Mouse (Mus musculus) embryo, embryonic 10.5 days (tissue): ENCODE results near the gene Kctd12.

ENCODE experiments used
- DNase-seq: peaks from one replicate; pipeline ENCODE4 v3.0.0-alpha.2; 2015; ENCODE audit warnings: low spot score

Kctd12 gene

DNA sequence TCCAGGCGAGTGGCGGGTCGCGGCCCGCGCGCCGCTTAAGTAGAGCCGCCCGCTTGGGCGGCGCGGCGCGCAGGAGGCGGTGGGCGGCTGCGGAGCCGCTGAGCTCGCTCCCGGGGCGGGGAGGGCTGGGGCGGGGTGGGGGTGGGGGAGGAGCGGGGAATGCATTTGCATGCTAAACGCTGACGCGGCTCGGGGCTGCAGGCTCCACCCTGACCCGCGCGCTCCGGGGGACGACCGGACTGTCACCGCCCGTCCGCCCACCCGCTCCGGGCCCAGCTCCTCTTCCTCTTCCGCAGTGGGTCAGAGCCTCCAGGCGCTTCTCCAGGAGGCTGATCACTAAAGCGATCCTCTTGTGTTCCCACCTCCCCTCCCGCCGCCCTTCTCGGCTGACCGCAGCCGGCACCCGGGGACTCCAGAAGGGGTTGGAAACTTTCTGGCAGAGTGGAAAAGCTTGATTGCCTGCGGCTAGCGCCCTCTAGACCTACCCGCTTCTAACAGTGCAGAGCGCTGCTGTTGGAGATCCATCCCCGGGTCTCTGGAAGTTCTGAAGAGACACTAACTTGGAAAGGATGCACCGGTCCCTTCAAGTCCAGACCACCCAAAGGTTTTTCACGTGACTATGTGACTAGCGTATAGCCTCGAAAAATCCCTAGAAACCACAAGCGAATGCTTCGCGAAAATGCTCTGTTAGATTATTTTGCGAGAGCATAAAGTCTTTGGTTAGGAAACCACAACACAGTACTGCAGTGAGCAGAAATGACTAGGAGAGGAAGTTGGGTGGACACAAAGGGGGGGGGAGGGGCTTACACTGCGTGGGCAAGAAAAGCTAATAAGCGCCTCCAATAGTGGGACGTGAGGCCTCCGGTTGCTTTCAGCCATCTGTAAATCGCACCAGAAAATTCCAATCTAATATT is at the start of gene Kctd12:
Kctd12 (minus strand) TSS at position 11 of the 914 bp plus-strand sequence.
- DNase-seq, result peak; percentile 87

DNA sequence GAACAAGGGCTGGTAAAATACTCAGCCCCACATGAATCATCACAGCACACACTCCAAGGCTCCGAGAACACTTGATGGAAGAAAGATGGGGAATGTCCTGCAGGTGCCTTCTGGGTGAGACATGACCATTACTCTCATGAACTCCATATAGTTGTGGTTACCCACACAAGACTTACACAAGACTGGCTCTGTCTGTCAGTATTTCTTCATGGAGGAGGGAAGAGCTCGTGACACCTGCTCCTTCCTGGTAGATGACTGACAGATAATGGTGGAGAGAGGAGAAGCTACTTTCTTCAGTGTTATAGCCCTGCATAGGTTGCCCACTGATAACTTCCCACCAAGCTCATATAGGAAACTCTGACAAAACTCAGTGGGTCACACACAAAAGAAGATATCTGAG is 46.8 kb upstream of the Kctd12 start:
- no peak for DNase-seq

DNA sequence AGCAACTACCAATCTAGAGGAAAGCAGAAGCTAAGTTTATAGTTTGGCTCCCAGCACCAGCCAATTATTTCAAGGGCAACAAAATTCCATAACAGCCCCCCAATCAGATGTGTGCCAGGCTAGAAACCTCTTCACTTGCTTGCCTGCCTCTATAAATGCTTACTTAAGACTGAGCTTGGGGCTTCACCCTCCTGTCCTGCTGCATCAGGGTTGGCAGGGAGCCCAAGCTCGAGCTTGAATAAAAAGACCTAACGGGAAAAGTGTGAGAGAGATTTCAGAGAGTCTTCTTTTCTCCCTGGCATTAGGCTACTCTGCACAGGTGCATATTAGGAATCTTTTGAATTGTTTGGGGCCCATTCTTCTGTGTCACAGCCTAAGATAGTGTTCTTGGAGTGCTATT is 37.6 kb upstream of the Kctd12 start:
- no peak for DNase-seq

DNA sequence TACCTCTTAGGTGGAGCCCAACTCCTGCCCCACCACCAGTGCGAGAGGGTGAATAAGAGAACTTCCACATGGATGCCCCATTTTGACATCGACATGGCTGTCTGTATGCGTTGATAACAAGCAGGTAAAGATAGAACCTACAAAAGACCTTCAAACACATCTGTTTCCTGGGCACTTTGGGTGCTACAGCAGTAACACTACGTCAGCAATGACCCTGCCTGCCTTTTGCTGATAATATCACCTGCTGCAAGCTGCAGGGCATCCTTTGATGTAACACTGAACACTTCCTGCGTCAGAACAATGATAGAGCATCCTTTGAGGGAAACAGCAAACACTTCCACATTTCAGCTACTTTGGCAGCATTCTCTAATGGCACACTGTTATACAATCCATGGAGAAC is 34.6 kb upstream of the Kctd12 start:
- no peak for DNase-seq

DNA sequence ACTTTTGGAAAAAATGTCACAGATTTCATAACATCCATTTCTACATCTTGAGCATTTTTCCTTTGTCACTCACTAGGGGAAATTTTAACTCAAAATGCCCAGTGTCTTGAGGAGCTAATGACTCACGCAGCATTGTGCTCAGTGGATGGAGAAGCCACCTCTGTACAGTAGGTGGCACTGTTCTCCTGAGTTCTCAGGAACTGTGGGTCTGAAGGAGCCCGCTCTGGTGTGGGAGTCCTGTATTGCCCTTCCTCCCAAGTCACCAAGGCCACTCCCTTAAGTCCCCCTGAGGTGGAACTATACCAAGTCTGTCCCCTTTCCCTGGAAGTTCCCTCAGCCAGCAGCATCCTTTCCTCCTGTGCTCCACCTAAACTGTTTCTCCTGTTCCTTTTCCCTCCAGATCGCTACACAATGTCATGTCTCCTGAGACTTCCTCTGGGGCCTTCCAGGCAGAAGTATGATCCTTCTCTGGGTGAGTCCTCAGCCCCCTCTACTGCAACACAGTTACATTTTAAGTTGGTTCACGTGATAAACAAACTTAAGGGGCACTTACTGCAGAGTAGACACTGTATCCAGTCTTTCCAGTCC is 30.2 kb upstream of the Kctd12 start:
- peak; percentile 89 for DNase-seq

DNA sequence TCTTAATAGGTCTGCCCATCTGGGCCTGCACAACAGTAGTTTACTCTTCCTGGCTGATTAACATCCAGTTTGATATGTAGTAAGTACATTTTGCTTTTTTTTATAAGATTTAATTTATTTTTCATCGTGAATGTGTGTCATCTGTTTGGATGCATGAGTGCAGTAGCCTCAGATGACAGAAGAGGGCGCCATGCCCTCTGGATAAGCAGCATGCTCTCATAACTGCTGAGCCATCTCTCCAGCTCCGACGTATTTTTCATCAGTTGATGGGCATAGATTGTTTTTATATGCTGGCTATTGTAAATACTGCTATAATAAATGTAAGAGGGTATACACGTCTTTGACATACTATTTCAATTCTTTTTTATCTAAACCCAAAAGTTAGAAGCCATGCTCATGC is 29.3 kb upstream of the Kctd12 start:
- peak; percentile 70 for DNase-seq

DNA sequence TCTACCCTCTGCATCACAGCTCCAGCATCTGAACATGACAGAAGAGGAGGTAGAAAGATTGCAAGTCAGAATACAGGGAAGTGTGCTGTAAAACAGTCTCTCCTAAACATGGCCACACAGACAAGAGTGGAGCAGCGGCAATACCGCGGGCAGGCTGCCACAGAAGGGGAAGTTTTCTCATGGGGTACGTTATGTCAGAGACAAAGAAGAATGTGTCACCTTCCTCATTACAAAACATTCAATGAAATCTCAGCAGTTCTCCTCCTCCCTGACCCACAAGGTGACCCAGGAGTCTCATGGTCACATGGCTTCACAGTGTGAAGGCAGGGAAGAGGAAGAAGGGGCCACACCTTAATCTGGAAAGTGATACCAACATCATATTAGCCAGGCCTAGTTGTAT is 25.3 kb upstream of the Kctd12 start:
- DNase-seq, result no peak

DNA sequence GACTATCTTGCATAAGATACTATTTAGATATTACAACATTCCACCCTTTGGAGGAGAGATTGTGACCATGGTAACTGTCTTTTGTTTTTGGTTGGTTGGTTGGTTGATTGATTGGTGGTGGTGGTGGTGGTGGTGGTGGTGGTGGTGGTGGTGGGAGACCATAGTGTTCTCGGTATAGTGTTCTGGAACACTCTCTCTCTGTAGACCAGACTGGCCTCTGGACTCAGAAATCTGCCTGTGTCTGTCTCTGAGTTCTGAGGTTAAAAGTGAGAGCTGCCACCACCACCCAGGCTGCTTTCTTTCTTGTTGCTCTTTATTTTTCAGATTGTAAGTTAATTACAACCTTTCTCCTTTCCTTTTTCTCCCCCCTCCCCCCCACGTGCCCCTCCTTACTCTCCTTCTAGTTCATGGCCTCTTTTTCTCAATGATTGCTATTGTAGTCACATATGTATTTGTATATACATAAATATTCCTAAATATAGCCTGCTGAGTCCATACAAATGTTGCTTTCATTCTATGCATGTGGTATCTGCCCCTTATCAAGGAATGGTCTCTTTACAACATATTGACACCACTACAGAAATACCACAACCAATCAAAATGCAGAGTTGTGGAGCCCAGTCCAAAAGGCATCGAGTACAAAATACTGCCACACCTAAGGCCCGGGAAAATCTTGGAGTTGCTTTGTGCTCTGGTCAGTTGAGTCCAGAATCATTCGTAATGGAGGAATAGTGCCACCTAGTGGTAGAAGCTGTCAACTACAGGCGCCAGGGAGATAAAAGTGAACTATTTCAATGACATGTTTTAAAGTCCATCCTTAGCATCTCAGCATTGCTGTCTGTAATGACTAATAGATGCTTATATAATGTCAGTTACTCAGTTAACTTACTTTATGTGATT is 12.5 kb upstream of the Kctd12 start:
- peak; percentile 96 for DNase-seq

DNA sequence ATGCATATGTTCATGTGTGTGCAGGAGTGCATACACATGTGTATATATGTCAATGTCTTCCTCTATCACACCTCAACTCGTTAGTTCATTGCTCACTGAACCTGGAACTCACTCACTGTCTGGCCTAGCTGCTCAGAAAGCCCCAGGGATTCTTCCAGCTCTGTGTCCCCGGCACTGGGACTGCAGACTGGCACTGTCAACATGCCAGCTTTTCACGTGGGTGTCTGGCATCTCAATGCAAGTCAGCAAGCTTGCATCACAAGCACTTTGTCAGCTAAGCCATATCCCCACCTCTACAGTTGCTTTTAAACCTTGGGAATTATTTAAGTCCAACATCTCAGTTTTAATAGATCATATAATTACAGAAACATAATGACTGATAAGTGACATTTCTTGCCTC is 8.3 kb upstream of the Kctd12 start:
- no peak for DNase-seq

DNA sequence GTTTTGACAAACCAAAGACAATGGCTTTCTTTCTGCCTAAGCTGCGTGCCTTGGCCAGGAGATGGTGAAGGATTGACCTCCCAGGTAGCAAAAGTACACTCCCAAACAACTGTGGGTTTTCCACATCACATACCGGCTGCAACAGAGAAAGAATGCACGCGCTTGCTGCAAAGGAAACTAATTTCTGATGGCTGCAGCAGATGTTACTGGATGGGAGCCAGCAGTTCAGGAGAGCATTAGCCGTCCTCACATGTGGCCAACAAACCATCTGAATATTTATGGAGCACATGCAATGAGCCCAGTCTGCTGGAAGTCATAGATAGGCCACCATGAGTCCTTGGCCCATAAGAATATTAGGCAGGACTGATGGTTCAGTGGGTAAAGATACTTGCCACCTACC is 7.4 kb upstream of the Kctd12 start:
- no peak for DNase-seq

DNA sequence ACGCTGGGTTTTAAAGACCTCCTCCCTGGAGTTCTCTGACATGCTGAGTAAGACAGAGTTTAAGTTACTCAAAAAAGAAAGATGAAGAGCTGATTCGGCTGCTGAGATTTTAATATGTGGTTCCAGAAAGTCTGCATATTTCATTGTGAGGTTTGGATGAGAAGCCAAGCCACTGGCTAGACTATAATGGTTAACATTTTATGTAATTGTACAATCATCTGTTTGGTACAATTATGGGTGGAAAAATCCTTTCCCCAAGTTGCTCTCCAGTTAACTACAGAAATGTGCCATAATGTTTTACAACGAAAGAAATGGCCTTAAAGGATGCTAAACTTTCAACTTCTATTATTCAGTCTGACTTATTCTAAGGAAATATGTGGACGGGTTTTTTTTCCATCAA is 6.8 kb upstream of the Kctd12 start:
- DNase-seq, result no peak

DNA sequence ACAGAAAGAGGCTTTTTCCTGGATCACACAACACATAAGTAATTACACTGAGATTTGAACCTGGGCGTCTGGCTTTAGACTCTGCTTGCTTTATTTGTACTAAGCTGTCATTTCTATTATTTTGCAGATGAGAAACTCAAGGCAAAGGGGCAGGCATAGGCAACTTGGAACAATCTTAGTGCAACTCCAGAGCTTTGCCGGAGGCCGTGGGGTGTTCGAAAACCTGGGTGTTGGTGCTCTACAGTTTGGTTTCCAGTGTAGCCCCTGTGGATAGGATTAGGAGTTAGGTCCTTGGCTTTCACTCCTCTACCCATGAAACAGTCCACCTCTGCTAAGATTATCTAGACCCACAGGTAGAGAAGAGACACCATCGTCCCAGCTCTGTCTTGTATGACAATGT is 5.2 kb upstream of the Kctd12 start:
- DNase-seq, result no peak

DNA sequence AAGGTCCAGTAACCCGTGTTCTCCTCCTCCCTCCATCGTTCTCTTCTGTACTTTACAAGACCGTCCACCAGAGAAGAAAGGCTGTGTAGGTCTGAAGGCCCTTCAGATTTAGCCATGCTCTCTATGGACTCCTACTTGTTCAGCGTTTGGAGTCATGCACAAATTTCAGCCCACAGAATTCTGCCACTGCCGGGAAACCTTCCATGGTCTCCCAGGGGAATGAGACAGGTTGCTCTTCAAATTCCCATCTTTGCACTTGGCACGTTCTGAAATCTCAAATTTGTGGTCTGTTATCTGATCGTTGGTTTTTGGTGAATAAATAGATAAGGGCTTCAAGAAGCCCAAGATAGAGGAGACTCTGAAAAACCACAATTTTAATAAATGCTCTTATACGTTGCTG is 1.2 kb upstream of the Kctd12 start:
- DNase-seq, result no peak

DNA sequence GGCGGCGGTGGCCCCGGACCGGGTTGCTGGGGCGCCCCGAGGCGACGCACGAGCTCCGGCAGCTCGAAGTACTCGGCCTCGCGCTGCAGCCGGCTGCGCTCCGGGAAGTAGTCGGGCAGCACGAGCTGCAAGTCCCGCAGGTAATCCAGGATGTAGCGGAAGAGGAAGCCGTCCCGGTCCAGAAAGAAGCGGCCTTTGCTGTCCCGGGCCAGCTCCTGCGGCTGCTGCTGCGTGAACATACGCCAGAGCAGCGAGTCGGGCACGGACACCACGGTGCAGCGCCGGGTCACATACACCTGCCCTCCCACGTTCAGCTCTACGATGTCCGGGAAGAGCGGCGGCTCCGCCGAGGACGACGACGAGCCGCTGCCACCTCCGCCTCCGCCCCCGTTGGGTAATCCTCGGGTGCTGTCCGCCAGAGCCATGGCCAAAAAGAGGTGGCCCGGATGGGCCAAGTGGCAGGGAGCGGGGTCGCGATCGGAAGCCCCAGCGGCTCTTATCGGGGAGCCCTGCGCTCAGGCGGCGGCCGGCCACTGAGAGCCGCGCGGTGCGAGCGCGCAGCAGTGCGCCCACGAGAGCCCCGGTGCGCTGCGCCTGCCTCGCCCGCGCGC is 316 bp downstream of the Kctd12 start:
- peak; percentile 55 for DNase-seq

DNA sequence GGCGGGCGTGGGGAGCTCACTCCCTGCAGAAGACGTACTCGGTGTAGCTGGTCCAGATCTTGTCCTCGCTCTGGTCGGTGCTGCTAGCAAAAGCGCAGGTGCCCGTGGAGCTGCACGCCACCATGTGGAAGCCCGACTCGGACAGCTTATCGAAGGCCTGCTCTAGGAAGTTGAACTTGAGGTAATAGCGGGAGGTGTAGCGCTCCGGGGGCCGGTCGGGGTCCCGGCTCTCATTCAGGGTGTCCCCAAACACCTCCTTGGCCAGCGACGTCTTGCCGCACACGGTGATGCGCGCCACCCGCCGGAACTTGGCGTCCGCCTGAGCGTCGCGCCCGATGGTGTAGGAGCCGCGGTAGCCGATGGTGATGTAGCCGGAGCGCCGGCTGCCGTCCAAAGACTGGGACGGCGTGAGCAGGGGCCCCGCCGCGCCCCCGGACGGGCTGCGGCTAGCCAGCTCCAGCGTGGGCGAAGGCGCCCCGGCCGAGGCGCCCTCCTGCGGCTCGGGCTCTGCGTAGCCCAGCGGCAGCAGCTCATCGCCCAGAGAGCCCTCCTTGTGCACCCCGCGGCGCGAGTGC is 909 bp downstream of the Kctd12 start:
- DNase-seq, result peak; percentile 73

DNA sequence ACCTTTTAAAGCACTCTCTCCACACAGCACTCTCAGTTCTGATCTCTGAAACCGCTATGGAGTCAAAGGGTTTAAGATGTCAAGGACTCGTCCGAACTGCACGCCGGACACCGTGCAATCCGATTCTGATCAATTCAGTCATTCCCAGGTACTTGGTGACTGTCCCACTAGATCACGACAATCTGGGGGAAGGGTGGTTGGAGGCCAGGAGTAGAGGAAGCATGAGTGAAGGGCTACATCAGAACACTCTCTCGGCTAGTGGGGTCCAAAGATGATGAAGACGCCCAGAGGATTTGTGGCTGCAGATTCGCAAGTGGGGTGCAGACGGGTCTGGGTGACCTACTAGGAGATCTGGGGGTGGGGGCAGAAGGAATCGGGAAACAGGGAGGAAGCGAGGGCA is 1.5 kb downstream of the Kctd12 start:
- DNase-seq, result peak; percentile 25

DNA sequence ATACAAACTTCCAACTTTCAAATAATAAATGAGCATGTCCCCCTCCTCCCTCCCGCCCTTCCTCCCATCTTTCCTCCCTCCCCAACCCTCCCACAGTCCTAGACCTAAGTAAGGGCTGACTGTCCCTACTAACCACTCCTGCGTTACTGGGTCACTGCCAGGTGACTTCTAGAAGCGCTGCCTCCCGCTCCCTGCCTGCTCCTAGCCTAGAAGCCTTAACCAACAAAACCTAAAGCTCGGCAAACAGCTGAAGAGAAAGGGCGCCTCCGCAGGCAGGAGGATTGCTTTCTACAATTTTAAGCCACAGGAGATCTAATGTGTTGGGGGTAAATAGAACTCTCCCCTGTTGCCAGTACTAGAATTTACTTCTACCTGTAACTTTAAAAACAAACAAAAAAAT is 2.0 kb downstream of the Kctd12 start:
- DNase-seq, result peak; percentile 47

DNA sequence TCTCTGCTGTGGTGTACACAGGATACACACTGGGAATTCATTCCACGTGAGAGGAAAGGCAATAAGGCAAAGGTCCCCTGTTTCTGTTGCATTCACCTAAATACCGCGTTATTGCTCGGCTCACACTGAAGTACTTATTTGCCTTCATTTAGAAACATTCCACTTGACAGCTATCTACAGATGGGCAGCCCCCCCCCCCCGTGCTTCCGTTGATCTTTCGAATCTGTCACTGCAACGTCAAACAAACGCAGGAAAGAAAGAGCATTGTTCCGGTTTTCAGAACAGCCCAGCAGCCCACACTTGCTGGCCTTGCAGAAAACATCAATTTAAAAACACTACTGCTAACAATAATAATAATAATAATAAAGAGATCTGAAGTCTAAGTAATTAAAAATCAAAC is 2.6 kb downstream of the Kctd12 start:
- DNase-seq, result no peak

DNA sequence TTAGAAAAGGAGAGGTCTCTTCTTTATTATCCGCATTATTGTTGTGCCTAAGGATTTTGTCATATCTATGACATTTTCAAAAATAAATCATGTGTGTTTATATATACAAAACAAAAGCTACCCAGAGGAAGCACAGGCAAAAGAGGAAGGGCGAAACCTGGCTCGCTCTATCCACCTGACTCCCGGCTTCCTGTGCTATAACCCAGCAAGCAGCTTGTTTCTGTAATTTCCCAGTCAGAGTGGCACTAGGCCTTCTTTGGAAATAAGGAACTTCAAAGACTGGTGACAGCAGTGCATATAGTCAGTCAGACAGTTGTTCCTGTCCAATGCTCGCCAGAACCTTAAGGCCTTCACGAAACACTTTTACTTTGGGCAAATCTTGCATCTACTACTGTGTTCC is 6.6 kb downstream of the Kctd12 start:
- DNase-seq, result no peak

DNA sequence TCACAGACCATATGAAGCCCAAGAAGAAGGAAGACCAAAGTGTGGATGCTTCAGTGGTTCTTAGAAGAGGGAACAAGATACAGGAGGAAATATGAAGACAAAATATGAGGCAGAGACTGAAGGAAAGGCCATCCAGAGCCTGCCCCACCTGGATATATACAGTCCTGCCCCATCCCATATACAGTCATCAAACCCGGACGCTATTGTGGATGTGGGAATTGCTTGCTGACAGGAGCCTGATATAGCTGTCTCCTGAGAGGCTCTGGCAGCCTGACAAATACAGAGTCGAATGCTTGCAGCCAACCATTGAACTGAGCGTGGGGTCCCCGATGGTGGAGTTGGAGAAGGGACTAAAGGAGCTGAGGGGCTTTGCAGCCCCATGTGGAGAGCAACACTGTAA is 13.6 kb downstream of the Kctd12 start:
- DNase-seq, result no peak

DNA sequence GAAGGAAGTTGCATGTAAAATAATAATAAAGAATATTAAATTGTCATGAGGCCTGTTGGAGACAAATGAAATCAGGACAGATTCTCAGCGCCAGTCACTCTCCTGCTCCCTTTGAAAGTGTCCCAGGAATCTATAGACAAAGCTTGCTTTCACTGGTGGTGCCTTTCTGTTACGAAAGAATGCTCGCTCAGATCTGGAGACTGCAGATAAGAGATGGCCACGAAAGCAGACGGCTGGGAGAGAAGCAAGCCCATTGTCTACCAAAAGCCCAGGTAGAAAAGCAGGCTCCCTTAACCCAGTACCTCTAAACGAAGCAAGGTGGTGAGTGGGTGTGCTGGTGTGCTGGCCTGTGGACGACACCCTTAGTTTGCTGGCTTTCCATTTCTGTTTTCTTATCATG is 16.2 kb downstream of the Kctd12 start:
- no peak for DNase-seq

DNA sequence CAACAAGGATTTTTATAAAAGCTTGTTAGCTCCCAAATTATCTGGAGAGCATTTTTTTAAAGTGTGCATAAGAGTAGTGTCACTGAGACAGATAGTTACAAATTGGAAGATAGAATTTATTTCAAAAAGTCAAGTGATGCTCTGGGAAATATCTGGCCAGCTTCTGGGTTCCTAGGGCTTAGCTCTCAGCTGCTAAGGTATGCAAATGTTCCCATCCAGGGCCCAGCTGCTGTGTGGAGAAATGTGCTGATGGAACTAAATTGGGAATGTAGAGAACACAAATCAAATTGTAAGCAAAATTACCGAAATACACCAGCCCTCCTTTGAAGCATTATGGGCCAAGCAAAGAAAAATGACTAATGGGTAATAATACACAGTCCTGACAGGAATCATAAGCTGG is 16.6 kb downstream of the Kctd12 start:
- no peak for DNase-seq
